Mouse (Mus musculus) olfactory bulb, adult 2 months (tissue): ENCODE results near the gene Rhox3e. TPM values are rescaled to one million over a fixed set of nuclear protein-coding genes. Genes with fewer than 3 reads are reported as not detected.
"Not testable (repeated sequence)": the region's sequence is repeated elsewhere in the genome, so short reads cannot be mapped to it uniquely, and the experiment has no call there.

ENCODE experiments used
- H3K27ac ChIP-seq: fragments of 200-500 bp; 2 replicates; pipeline ENCODE4 v1.5.1; 2012; ENCODE audit warnings: low read depth, low read length; ENCODE audit not compliant: insufficient read depth
- H3K4me1 ChIP-seq: fragments of 200-500 bp; 2 replicates; pipeline ENCODE4 v1.6.1; 2012; ENCODE audit warnings: low read length; ENCODE audit not compliant: control insufficient read depth, insufficient read depth
- H3K4me3 ChIP-seq: fragments of 200-500 bp; 2 replicates; pipeline ENCODE4 v1.5.1; 2012; ENCODE audit warnings: mild to moderate bottlenecking, low read depth, low read length, moderate library complexity; ENCODE audit not compliant: insufficient read depth
- WGBS: fragments of 180-500 bp; shearing (Covaris S2); methylation state at CpG from one replicate; pipeline ENCODE4 v1.1.7; 2018; 5-methylcytosine and 5-hydroxymethylcytosine counted together
- polyA plus RNA-seq: library from polyadenylated mRNA; stranded (reverse); fragments of >200 nt; gene quantifications from 2 replicates; pipeline ENCODE4 v1.2.4, GENCODE M21; 2012; ENCODE audit warnings: low replicate concordance; ENCODE audit not compliant: missing spikeins, insufficient read depth, insufficient read length

Rhox3e gene
- not detected in 2 replicates for polyA plus RNA-seq

- not testable (repeated sequence) for H3K27ac ChIP-seq, H3K4me1 ChIP-seq, H3K4me3 ChIP-seq
- 89% methylated on average over 1 of the region's 4 CpGs for WGBS
These were observed at the start of gene Rhox3e for GRCm38 (mm10) chrX:37541719-37542118. Gene Rhox3e (plus strand): TSS chrX:37542019.

- not testable (repeated sequence) for H3K4me3 ChIP-seq, H3K27ac ChIP-seq, H3K4me1 ChIP-seq
- WGBS: 90% methylated on average over 16 of the region's 18 CpGs
These were observed 27.8 kb upstream of the Rhox3e start, which contains the start of gene Rhox4d for GRCm38 (mm10) chrX:37514059-37514458. Gene Rhox4d (plus strand): TSS chrX:37514359.

GRCm38 (mm10) chrX:37530152-37530551 lies 11.7 kb upstream of the Rhox3e start, which contains the start of gene Rhox2e:
Gene Rhox2e (plus strand): TSS chrX:37530452.
- H3K4me1 ChIP-seq, H3K4me3 ChIP-seq, H3K27ac ChIP-seq: not testable (repeated sequence)
- WGBS: 93% methylated on average over 2 of the region's 8 CpGs

GRCm38 (mm10) chrX:37557112-37557511 lies 15.3 kb downstream of the Rhox3e start, which contains the start of gene Rhox4e:
Gene Rhox4e (plus strand): TSS chrX:37557412.
- 93% methylated on average over 10 of the region's 18 CpGs for WGBS
- H3K27ac ChIP-seq, H3K4me3 ChIP-seq, H3K4me1 ChIP-seq: not testable (repeated sequence)

GRCm38 (mm10) chrX:37571105-37571504 lies 29.3 kb downstream of the Rhox3e start, which contains the start of gene Rhox2f:
Gene Rhox2f (plus strand): TSS chrX:37571405.
- WGBS: 97% methylated on average over 8 of the region's 8 CpGs
- not testable (repeated sequence) for H3K4me3 ChIP-seq

GRCm38 (mm10) chrX:37572638-37573037 lies 30.8 kb downstream of the Rhox3e start:
- H3K27ac ChIP-seq, H3K4me3 ChIP-seq, H3K4me1 ChIP-seq: not testable (repeated sequence)
- 44% methylated on average over 2 of the region's 2 CpGs for WGBS

More at GRCm38 (mm10) chrX:37571105-37571504, 29.3 kb downstream of the Rhox3e start, which contains the start of gene Rhox2f:
- not testable (repeated sequence) for H3K4me1 ChIP-seq, H3K27ac ChIP-seq

- H3K27ac ChIP-seq, H3K4me1 ChIP-seq, H3K4me3 ChIP-seq: not testable (repeated sequence)
These were observed 38.9 kb downstream of the Rhox3e start, which contains the start of gene Rhox3f for GRCm38 (mm10) chrX:37580692-37581091. Gene Rhox3f (plus strand): TSS chrX:37580992.

Other genes starting within 250 kb of the Rhox3e start
- gene Rhox3a2, start 162.0 kb upstream of the Rhox3e start, polyA plus RNA-seq: not detected in 2 replicates
- gene Rhox4a2, start 151.2 kb upstream of the Rhox3e start, polyA plus RNA-seq: not detected in 2 replicates
- gene Rhox2b, start 130.0 kb upstream of the Rhox3e start, polyA plus RNA-seq: not detected in 2 replicates
- gene Rhox4b, start 109.5 kb upstream of the Rhox3e start, polyA plus RNA-seq: not detected in 2 replicates
- not detected in 2 replicates for gene Rhox2c, start 88.3 kb upstream of the Rhox3e start, polyA plus RNA-seq
- gene Rhox3c, start 83.4 kb upstream of the Rhox3e start, polyA plus RNA-seq: not detected in 2 replicates
- gene Rhox4c, start 61.7 kb upstream of the Rhox3e start, polyA plus RNA-seq: not detected in 2 replicates
- not detected in 2 replicates for gene Rhox2d, start 48.6 kb upstream of the Rhox3e start, polyA plus RNA-seq
- gene Rhox4d, start 27.7 kb upstream of the Rhox3e start, polyA plus RNA-seq: not detected in 2 replicates
- not detected in 2 replicates for gene Rhox2e, start 11.6 kb upstream of the Rhox3e start, polyA plus RNA-seq
- gene Rhox4e, start 15.4 kb downstream of the Rhox3e start, polyA plus RNA-seq: not detected in 2 replicates
- gene Rhox2f, start 29.4 kb downstream of the Rhox3e start, polyA plus RNA-seq: not detected in 2 replicates
- gene Rhox3f, start 39.0 kb downstream of the Rhox3e start, polyA plus RNA-seq: not detected in 2 replicates
- not detected in 2 replicates for gene Rhox4f, start 65.7 kb downstream of the Rhox3e start, polyA plus RNA-seq
- not detected in 2 replicates for gene Rhox3g, start 86.6 kb downstream of the Rhox3e start, polyA plus RNA-seq
- gene Rhox2g, start 101.5 kb downstream of the Rhox3e start, polyA plus RNA-seq: not detected in 2 replicates
- not detected in 2 replicates for gene Rhox4g, start 109.3 kb downstream of the Rhox3e start, polyA plus RNA-seq
- not detected in 2 replicates for gene Rhox3h, start 126.7 kb downstream of the Rhox3e start, polyA plus RNA-seq
- gene Rhox2h, start 131.3 kb downstream of the Rhox3e start, polyA plus RNA-seq: not detected in 2 replicates